Mouse (Mus musculus) G1E (cell line): ENCODE results near the gene S100a4.

Source experiments
- CTCF ChIP-seq: IDR thresholded peaks from 2 replicates; pipeline ENCODE4 v1.5.1; 2012; ENCODE audit warnings: low read depth, low read length, inconsistent platforms, mixed read lengths
- POLR2AphosphoS5 ChIP-seq: IDR thresholded peaks from 2 replicates; pipeline ENCODE4 v1.6.1; 2012; ENCODE audit warnings: low read depth, low read length, inconsistent platforms; ENCODE audit not compliant: insufficient replicate concordance
- TAL1 ChIP-seq: conservative IDR thresholded peaks from 2 replicates; pipeline ENCODE4 v1.6.1; 2012; ENCODE audit warnings: low read depth, low read length, inconsistent platforms, mixed read lengths

DNA sequence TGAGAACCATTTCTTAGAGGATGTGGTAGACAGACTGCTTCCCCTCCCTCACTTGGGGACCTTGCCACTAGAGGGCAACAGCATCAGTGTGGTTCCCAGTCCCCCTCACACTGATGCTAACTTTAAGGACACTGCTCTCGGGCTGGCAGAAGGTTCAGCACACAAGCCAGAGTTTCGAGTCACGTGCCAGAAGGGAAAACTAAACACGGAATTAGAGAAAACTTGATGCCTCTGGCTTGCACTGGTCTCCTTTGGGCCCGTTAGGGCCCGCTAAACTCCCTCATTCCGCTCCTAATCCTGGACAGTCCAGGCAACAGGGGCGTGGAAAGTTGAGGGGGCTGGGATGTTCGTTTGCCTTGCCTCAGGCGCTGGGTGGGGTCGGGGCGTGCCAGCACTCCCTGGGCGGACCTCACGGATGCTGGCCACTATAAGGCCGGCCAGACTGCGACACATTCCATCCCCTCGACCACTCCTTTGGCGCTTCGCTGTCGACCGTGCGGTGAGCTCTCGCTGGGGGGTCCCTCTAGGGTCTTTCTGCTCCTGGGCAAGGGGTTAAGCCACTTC, 9.2 kb downstream of the S100a4 start, which contains the start of gene S100a6:
- TF ChIP-seq CTCF (no peak), POLR2AphosphoS5 (no peak), TAL1 (no peak)
